Mouse (Mus musculus) mouse trophoblast stem cell (cell line): Measurements from ENCODE around the gene Hoxa10.

Experiments
- in situ Hi-C, 2 experiments: fragments of 300-500 bp; cut with MseI, MboI; formaldehyde crosslinking; loops; 2 replicates in 1 of 2; 3 replicates in 1 of 2; pipeline ENCODE4 v1.15.1; 2025

Hoxa10 gene

DNA sequence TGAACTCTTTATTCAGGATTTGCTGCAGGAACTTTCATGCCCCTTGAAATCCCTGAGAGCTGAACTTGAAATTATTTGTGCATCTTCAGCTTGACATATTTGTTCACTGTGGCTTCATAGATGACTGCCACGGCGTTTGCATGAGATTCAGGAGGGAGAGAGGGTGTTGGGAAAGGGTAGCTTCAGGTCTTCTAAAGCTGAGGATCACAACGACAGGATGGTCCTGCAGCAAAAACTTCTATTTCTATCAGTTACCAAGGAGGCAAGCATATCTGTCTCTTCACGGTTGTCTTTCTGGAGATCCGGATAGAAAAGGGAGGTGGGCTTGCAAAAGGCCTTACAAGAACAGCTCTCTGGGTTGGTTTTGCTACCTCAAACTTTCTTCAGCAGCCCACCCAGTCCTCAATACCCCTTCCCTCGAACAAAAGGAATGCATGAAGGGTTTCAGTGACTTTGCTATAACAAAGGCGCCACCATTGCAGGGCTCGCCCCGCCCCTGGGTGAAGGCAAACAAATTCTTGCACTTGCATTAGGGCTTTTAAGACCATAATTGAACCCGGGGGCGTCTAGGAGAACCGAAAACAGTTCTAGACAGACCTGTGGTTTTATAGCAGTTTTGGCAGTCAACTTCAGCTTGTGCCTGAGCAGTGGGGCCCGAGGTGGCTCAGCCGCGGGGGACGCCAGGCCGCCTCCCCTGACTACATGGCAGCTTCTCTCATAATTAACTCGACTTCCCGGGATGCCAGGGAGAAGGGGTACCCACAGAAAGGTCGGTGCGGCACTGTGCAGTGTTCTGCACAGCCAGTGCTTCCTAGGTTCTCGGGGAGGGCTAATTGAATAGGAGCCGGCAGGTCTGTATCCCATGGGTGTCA, 7.3 kb upstream of the Hoxa10 start:
- in situ Hi-C loops, result no loop called here

GRCm38 (mm10) chr6:52246916-52247315, 6.3 kb upstream of the Hoxa10 start:
- in situ Hi-C loops, result no loop called here

DNA sequence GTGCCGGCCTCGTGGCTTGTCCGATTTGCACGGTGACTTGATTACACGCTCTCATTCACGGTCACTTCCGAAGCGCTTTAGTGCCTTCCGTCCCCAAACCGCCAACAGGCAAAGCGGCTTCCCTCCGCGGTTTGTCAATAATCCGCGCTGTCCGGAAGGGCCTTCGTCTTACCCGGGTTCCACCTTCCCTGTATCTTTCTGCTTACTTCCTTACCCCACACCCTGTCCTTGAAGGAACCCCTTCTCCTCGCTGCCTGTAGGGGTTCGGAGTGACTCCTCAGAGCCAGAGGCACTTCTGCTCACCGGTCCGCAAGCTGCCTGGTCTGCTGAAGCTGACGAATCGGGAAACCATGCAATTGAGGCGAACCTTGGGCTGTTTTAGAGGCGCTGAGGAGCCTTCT, 5.7 kb upstream of the Hoxa10 start:
- in situ Hi-C loops, result no loop called here

GRCm38 (mm10) chr6:52245757-52246142, 5.1 kb upstream of the Hoxa10 start, which contains the start of gene Hoxa11:
Hoxa11 (minus strand) TSS chr6:52245810.
- in situ Hi-C loops, result no loop called here

GRCm38 (mm10) chr6:52245040-52245756, 4.5 kb upstream of the Hoxa10 start:
- in situ Hi-C loops, result no loop called here

- in situ Hi-C loops, result no loop called here
Observed at GRCm38 (mm10) chr6:52244471-52245039, 3.9 kb upstream of the Hoxa10 start.

DNA sequence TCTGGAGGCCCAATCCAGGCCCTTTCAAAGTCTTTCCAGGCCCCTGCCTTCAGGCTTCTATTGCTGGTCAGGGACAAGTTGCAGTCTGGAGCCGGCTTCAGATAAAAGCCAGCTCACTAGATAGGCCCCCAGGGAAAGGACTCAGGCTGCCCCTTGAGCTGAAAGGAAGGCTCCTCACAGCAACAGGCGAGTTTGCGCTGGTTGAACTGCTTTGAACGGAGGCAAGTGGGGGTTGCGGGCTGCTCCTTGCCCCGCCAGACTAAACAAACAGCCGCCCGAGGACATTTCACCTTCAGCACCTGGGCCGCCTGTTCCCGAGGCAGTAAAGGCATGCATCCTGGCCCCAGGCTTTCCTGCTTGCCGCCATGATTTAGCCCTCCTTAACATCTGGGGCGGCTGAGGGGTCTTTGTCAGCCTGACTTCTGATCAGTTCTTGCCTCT, 3.0 kb upstream of the Hoxa10 start:
- in situ Hi-C loops, result no loop called here

- in situ Hi-C loops, result no loop called here
Observed at GRCm38 (mm10) chr6:52242801-52243332, 2.2 kb upstream of the Hoxa10 start.

GRCm38 (mm10) chr6:52241001-52241621, 457 bp upstream of the Hoxa10 start:
- in situ Hi-C loops, result no loop called here

- in situ Hi-C loops, result no loop called here
Observed at GRCm38 (mm10) chr6:52239625-52240388, 847 bp downstream of the Hoxa10 start.

GRCm38 (mm10) chr6:52238976-52239375, 1.7 kb downstream of the Hoxa10 start:
- in situ Hi-C loops, result no loop called here

DNA sequence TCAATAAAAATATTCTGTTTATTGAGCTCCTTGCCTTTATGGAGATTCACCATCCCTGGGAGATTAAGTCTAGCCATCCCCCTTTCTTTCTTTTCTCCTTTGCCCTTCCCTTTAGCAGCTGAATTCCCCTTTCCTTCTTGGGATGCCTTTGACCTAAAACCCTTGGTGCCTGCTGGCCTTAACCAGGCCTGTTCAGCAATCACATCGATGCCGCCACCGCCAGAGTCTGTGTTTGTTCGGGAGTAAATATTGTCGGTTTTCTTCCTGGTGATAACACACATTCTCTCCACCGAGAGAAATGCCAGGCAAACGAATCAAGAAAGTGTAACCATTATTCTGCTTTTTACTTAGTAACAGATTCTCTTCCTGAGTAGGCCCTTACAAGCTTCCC, 2.5 kb downstream of the Hoxa10 start:
- in situ Hi-C loops, result no loop called here

GRCm38 (mm10) chr6:52237346-52238154, 3.1 kb downstream of the Hoxa10 start:
- in situ Hi-C loops, result no loop called here

GRCm38 (mm10) chr6:52236806-52237205, 3.8 kb downstream of the Hoxa10 start:
- in situ Hi-C loops, result no loop called here

- in situ Hi-C loops, result no loop called here
Observed at GRCm38 (mm10) chr6:52235866-52236265, 4.8 kb downstream of the Hoxa10 start.

DNA sequence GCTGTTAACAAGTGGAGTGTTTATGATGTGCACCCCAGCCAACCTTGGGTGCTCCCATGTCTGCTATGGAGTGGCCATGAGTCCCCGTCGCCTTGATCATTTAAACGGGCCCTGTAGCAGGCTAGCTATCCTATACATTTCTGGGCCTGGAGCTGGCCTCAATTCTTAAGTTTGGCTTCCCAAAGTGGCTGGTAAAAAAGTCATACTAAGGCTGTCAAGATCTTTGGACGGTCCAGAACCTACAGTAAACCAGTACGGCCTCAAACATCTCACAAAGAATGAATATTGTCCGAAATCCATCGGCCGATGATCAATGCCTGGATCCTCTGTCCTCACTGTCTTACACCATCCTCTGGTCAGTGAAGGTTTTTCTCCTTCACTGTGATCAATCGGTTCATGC, 5.4 kb downstream of the Hoxa10 start:
- in situ Hi-C loops, result no loop called here

DNA sequence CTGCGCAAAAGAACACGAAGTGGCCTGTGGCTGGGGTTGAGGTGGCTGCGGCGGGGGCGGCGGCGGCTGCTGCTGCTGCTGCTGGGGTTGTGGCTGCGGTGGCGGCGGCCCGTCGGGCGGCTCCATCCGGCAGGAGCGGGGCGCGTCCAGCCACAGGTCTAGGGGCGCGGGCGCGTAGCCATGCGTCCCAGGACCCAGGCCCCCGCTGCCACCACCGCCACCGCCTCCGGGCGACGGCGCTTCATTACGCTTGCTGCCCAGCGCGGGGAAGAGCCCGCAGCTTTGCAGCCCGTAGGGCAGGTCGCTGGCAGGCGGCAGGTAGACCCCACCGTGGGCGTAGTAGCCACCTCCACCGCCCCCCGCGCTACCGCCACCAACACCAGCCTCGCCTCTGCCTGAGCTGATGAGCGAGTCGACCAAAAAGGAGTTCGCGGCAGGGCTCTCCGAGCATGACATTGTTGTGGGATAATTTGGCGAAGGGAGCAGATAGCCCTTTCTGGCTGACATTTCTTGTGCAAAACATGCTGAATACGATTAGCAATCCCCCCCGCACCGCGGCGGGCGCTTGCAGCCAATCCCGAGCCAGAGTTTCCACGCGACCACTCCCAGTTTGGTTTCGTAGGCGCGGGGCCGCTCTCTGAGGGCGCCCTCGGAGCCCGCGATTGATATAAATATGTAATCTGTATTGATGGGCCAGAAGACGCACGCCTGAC, 6.1 kb downstream of the Hoxa10 start:
- in situ Hi-C loops, result no loop called here

DNA sequence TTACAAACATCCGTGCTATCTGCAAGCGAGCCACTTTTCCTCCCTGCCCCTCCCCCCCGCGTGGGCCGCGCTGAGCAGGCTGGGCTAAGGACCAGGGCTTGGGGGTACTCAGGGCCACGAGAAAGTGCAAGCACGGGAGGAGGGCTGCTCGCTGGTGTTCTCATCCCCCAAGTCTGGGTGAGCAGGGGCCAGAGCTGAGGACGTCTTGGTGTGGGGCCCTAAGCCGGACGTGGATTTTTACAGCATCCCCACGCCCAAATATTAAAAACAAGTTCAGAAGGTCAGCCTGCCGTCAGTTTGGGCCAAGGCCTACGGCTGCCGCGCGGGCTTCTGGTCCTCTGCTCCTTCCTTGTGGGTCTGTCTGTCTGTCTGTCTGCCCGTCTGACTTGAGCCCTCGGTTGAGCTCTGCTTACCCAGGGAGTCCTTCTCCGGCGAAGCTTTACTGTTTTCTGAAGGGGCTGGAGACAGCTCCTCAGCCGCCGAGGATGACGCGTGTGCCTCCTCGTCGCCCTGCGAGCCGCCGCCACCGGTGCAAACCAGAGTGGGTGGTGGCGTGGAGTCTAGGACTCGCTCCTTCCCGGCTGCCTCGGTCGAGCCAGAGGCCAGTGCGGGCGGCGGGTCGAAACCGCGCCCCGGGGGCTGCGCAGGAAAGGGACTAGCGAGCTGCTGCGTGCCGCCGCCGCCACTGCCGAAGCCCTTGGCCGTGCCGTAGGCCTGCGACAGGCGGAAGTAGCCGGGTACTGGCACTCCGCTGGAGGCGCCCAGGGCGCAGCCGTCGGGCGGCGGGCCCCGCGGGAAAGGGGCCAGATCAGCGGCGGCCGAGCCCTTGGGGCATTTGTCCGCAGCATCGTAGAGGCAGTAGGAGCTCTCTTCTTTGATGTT, 6.9 kb downstream of the Hoxa10 start:
- in situ Hi-C loops, result no loop called here
